Mouse (Mus musculus): ENCODE data around the gene Cox15. TPM values are rescaled to one million over a fixed set of nuclear protein-coding genes. Genes with fewer than 3 reads are reported as not detected.

Gene Cox15
- total RNA-seq, 2 experiments from 2014 or later: 14.1 to 22.3 TPM

DNA sequence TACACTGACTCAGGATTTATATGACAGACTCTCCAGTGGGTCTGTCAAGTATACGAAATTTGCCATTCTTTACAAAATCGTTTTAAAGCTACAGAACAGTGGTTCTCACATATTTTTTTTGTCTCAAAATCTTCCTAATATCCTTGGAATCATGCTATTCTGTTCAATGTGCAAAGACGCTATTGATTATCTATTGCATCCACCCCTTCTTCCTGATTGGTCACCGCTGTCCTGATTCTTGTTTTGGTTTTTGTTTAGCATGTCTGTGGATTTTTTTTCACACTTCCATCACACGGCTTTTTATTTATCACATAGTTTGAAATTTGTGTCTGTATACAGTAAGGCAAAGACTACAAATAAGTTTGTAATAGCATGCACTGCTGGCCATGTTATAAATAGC, 13.7 kb upstream of the Cox15 start:
- no peak for DNase-seq (ENCODE audit: low spot score in 2 of 2)
- intact Hi-C loops (cut with DNase I): no loop called here

DNA sequence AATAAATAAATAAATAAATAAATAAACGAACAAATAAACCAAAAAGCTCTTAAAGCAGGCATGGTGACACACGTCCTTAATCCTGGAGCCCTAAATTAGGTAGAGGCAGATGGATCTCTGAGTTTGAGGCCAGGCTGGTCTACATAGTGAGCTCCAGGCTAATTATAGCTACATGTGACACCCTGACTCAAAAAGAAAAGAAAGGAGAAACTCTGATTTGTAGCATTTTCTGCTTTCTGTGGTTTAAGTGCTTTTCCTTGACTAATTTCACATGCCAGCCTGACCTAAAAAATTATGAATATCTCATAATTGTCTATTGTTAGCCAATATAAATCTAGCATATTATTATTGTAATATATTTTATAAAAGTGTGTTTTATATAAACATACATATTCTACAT, 9.6 kb upstream of the Cox15 start:
- intact Hi-C loops (cut with DNase I): no loop called here
- DNase-seq (ENCODE audit: low spot score in 2 of 2): no peak

DNA sequence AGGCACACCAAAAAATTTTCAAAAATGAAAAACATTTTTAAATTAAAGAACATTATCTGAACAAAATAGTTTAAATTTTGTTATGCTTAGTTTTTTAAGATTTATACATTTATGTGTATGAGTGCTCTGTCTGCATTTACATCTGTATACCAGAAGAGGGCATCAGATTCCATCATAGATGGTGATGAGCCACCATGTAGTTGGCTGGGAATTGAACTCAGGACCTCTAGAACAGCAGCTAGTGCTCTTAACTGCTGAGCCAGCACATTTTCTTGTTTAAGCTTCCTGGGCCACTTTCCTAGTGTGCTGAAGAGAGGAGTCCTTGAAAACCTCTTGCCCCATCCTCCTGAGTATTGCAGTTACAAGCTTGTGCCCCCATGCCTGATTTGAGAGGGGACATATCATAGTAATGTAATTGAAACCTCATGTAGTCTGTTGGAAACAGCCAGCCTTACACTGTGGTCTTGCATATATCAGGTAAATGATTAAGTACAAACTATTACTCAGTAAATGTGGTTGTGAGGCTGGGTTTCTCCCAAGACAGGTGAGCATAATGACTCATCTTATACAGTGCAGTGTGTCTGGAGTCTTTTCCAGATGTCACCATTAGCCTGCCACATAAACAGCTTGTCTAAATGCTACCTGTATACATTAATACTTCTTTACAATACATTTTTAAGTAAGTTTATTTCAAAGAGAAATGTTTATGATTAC, 8.9 kb upstream of the Cox15 start:
- DNase-seq (ENCODE audit: low spot score in 2 of 2): no peak
- intact Hi-C loops (cut with DNase I): no loop called here

DNA sequence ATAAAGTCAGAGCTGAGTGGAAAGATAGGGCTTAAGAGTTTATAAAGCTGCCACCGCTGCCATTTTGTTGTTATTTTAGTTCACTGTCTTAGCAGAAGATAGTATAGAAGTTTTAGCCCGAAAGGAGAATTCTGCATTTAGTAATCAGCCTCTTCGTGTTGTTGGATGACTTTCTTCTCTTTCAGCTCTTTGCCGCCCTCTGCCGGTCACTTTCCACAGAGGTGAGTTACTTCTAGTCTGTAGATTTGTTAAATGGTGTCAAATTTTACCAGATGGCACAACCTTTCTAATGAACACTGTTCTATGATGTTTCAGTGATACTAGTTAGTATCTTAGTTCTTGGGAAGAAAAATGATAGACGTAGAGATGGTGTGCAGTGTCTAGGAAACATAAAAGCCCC, 7.7 kb upstream of the Cox15 start:
- intact Hi-C loops (cut with DNase I): no loop called here
- peak; percentile 44 to 64 for DNase-seq (ENCODE audit: low spot score in 2 of 2)

DNA sequence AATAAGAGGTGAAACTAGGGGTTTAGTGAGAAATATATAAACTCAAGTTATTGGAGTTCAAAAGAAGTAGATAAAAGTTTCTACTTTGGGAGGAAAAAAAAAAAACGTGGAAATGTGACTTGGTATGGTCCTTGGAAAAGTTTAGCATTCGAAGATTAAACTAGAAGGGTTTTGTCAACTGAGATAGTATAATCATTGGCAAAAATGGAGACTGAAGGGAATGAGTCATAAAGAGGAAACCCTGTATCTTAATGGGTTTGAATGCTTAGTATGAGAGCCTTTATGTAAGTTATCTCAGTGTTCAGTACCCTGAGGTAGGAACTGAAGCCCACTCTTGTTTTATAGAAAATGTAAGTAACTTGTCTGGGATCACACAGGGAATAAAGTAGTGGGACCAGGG, 2.1 kb upstream of the Cox15 start:
- intact Hi-C loops (cut with DNase I): loop anchor here (5.0 kb wide), 1 partner anchor 228 kb away; no protein-coding TSS in a partner anchor
- no peak for DNase-seq (ENCODE audit: low spot score in 2 of 2)

DNA sequence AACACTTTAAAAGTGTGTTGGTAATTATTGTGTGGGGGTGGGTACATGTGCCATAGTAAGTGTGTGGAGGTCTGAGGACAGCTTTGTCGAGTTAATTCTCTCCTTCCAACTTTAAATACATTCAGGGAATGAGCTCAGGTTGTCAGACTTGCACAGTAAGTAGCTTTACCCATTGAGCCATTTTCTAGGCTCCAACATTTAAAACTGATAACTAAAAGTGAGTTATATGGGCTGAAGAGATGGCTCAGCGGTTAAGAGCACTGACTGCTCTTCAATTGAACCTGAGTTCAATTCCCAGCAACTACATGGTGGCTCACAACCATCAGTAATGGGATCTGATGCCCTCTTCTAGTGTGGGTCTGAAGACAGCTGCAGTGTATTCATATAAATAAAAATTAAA, 1.4 kb upstream of the Cox15 start:
- intact Hi-C loops (cut with DNase I): loop anchor here (5.0 kb wide), 1 partner anchor 227 kb away; no protein-coding TSS in a partner anchor
- DNase-seq (ENCODE audit: low spot score in 2 of 2): no peak

DNA sequence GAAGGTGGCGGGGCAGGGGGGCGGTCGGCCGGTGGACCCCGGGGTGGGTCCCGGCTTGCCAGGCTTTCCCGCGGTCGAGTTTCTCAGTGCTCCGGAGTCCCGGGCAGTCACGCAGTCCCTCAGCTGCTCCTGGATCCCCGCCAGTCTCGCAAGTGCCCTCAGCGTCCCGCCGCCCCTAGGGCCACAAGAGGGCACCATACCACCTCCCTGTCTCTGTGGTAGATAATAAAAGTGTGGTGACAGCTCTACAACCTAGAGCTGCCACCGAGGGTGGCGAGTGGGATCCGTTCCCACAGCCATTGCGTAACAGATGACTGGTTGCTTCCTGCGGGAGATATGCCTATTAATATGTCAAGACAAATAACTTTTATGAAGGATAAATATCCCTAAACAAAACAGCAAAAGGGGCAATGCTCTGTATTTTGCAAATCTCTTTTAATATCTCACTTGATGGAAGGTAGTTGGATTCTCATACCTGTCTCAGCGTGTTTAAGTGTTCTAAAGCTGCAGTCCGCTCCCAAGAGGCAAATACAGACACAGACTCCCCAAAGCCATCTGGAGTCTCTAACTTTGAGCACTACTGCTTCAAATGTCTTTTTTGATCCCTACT, 531 bp upstream of the Cox15 start:
- intact Hi-C loops (cut with DNase I): loop anchor here (2.0 to 5.0 kb wide), 2 partner anchors 226 to 353 kb away; partner anchors contain the start of gene Chuk
- DNase-seq (ENCODE audit: low spot score in 2 of 2): peak; percentile 81 to 89

DNA sequence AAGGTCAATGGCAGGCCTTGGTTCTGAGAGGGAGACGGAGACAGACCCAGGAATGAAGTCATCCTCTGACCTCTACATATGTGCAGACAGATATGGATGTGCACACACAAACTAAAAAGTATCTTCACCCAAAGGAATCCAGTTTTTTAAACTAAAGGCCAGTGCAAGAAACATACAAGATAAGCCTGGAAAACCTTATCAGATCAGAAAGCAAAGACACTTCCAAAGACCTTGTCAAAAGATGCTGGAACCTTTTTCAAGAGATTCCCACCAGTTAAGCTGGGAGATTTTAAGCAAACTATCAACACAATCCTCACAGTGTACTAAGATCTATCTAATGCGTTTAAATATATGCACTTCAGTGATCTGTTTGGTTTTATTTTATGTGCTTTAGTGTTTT, 2.8 kb downstream of the Cox15 start:
- intact Hi-C loops (cut with DNase I): loop anchor here (5.0 kb wide), 1 partner anchor 223 kb away; no protein-coding TSS in a partner anchor

DNA sequence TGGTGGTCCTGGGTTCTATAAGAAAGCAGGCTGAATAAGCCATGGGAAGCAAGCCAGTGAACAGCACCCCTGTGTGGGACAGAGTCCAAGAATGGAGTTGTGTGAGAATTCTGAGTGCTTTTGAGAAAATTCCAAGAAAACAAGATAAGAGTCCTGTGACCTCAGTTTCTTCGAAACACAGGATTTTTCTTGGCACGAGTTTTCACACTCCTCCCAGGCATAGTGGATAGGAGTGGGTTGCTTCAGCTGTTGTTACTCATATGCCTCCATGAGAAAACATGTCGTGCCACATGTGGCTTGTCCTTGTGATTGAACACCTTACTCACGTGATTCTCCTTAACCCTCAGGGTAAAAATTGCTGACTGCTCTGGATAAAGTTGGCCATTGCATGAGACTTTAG, 4.9 kb downstream of the Cox15 start:
- no peak for DNase-seq (ENCODE audit: low spot score in 2 of 2)
- intact Hi-C loops (cut with DNase I): no loop called here

More for the DNA sequence above, 2.8 kb downstream of the Cox15 start:
- DNase-seq (ENCODE audit: low spot score in 2 of 2): no peak

DNA sequence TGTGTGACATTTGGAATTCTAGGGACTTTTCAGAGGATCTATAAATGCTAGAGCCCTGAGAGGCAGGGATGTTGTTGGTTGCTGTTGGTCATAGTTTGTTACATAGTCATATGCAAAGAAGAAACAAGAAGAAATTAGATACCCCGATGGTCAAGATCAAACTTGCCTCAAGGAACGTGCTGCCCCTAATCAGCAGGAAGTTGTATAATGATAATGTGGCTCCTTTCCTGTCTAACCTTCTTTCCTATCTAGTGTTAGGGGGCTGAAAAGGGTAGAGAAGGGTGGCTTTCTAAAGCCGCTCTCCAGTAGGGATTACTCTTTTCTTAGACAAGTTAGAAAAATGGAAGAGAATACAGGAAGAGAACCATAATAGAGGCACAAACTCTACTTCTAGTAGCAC, 7.1 kb downstream of the Cox15 start:
- intact Hi-C loops (cut with DNase I): no loop called here

DNA sequence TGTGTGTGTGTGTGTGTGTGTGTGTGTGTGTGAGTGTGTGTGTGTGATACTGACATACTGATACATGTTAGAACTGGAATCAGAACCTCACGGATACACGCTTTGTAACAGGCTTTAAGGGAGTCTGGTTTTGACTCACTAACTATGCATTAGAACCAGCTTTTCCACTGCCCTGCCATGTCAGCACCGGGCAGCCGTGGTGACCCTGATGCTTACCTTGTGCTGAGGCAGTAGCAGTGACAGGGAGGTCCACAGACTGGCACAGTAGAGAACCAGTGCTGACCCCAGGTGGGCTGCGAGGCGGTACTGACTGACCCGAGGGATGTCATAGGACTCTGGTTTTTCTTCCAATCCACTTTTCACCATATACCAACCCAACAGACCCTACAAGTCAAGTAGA, 9.4 kb downstream of the Cox15 start:
- intact Hi-C loops (cut with DNase I): no loop called here
- no peak for DNase-seq (ENCODE audit: low spot score in 2 of 2)

More for the DNA sequence above, 7.1 kb downstream of the Cox15 start:
- no peak for DNase-seq (ENCODE audit: low spot score in 2 of 2)

DNA sequence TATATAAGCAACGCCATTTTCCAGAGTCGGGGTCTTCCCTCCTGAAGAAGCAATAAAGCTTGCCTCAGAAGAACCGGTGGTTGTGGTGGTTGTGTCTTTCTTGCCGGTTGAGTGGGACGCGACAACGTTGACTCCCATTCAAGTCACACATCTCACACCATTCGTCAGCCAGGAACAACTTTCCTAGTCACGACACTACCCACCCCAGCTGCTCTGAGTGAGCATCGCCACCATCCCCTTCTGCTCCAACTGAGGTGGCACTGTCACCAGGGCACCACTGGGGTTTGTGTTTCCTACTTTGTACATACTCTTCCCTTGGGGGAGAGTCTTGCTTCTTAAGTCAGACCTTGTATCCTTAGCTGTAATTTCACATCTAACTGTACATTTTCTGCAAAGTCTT, 14.4 kb downstream of the Cox15 start:
- peak in 1 of 2 experiments; percentile 34 for DNase-seq (ENCODE audit: low spot score in 2 of 2)
- intact Hi-C loops (cut with DNase I): no loop called here

DNA sequence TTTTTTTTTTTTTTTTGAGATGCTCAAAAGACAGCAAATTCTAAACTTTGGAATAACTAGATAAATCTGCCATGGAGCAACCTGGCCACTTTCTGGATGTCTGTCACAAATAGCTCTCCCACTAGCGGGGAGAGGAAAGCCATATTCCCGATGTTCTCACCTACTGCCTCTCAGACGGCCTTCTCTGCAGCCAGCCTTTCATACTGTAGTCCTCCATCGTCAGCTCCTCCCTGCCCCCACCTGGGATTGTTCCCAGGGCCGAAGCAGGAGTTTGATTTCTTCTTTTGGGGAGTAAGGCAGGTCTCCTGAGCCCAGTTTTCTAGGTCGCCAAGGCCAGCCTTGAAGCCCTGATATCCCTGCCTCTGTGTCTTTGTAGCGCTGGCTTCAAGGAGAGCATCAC, 21.6 kb downstream of the Cox15 start:
- DNase-seq (ENCODE audit: low spot score in 2 of 2): no peak
- intact Hi-C loops (cut with DNase I): no loop called here

DNA sequence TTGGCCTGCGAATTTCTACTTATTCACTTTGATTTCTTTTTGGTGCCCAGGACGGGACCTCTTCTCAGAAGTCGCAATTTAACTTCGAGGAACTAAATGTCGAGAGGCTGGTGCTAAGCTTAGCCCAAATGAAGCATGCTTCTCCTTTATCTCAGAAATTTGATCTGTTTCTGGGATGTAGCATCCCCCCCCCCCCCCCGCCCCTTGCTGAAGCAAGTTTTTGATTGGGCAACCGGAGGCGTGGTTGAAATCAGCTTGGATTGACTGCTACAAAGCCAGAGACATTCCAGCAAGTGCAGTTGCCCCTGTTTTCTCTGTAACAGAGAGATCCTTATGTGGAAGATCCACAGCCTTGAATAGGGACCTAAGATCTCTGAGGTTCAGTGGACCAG, 22.8 kb downstream of the Cox15 start:
- intact Hi-C loops (cut with DNase I): no loop called here
- no peak for DNase-seq (ENCODE audit: low spot score in 2 of 2)

DNA sequence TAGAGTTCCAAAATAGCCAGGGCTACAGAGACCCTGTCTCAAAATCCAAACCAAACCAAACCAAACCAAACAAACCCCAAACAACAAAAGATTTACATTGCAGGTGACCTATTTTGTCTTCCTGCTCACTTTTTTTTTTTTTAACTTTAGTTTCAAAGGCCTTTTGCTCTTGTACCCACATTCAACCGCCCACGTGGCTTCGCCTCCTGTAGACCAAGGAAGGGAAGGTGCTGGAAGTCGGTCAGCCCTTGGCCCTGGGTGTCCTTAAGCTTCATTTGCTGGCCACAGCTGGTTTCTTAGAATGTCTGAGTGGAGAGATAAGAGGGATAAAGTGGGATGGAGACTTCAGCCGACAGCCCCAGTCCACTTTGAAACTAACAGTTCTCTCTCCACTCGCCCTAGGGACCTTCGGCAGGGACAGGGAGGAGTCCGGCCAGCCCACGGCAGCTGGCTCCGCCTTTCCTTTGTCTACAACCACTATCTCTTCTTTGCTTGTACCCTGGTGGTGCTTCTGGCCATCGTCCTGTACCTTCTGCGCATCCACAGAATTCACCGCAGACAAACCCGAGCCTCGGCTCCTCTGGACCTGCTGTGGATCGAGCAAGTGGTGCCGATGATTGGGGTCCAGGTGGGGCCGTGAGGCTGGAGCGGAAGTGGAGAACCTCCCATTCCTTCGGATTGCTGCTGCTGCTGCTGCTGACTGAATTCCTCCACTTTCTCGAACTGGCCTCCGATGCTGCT, 23.3 kb downstream of the Cox15 start:
- intact Hi-C loops (cut with DNase I): no loop called here
- no peak for DNase-seq (ENCODE audit: low spot score in 2 of 2)

DNA sequence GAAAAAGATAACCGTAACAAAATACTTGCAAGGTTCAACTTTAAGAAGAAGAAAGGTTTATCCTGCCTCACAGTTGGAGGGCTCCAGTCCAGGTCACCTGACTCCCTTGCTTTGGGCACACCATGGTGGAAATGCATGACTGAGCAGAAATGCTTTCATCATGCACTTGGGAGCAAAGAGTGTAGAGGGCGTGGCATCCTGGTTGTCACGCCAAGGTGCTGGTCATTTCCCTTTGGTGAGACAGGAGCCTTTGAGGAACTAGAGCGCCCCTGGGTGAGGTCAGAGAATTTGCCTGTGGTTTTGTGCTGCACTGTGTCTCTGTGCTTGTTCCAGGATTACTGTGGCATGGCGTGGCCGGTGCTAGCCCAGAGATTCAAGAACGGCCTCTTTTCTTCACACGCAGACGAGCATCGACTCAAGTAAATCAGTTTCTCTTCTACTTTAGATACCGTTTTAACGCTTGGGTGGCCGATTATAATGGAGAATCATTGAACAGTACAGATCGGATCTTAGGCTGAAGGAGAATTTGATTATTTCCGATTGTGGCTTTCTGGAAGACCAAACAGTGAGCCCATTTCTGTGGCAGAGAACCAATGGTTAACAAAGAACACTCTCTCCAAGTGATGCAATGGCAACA, 26.2 kb downstream of the Cox15 start:
- intact Hi-C loops (cut with DNase I): no loop called here
- DNase-seq (ENCODE audit: low spot score in 2 of 2): no peak

DNA sequence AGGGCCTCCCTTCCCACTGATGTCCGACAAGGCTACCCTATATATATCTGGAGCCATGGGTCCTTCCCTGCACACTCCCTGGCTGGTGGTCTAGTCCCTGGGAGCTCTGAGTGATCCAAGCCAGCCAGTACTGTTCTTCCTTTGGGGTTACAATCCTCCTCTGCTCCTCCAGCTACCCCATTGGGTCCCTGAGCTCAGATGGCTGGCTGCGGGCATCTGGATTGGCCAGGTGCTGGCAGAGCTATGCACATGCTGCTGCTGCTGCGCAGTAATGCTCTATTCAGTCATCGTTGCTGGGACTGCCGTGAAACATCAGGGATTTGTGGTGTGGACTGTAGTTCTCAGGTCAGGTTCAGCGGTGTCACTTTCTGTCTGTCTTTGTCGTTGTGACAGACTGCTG, 28.0 kb downstream of the Cox15 start:
- intact Hi-C loops (cut with DNase I): no loop called here

DNA sequence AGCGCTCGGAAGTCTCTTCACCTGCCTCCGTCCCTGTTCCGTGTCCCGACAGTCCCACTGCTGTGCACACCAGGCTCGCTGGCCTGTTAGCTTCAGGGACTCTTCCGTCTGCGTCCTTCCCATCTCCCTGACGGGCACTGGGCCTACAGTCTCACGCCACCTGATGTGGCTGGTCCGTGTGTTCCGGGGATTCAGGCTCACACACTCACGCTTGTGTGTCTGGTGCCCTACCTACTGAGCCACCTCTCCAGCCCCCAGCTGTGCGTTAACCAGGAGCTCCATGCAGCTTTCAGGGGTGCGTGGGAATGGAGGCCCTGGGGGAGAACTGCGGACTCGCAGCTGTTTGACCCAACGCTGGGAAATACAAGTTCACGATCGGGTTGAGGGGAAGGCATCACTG, 28.6 kb downstream of the Cox15 start:
- intact Hi-C loops (cut with DNase I): no loop called here
- no peak for DNase-seq (ENCODE audit: low spot score in 2 of 2)

More for the DNA sequence above, 28.0 kb downstream of the Cox15 start:
- no peak for DNase-seq (ENCODE audit: low spot score in 2 of 2)

DNA sequence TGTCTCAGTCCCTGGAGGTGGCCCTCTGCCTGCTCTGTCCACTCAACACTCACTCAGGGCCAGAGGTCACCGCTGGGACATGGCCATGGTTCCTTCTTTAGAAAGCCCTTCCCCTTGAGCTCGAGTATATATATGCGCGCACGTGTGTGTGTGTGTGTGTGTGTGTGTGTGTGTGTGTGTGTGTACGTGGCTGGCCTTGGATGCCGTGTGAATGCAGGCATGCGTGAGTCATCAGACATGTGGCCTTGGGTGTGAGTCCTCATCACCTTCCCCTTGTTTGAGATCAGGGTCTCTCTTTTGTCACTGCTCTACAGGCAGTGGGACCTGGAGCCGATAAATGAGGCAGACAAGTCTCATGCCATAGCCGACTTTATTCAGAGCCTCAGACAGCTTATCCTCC, 29.3 kb downstream of the Cox15 start:
- no peak for DNase-seq (ENCODE audit: low spot score in 2 of 2)
- intact Hi-C loops (cut with DNase I): no loop called here

DNA sequence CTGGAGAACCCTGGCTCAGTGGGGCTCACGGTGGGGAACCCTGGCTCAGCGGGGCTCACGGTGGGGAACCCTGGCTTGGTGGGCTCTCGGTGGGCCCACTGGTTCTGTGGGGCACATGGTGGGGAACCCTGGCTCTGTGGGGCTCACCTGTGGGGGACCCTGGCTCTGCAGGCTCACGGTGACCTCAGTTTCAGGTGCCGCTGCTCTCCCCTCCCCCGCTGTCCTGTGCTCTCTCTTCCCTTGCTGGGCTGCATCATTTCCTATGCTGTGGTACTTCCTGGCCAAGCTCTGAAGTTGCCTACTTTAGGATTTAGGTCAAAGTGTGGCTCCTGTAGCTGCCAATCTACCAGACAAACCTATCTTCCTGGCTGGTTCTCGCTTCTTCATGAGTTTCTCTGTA, 29.9 kb downstream of the Cox15 start:
- intact Hi-C loops (cut with DNase I): no loop called here

More for the DNA sequence above, 29.9 kb downstream of the Cox15 start:
- DNase-seq (ENCODE audit: low spot score in 2 of 2): no peak
